Mouse (Mus musculus) spleen, postnatal 36 days (tissue): ENCODE data around the gene Vmn1r219.
"Not testable (repeated sequence)": the region's sequence is repeated elsewhere in the genome, so short reads cannot be mapped to it uniquely, and the experiment has no call there.

Source experiments
- DNase-seq, 2 experiments: peaks; one replicate each; pipeline ENCODE4 v3.0.0; 2022; ENCODE audit warnings: low spot score in 2 of 2, mixed read lengths in 1 of 2

Vmn1r219 gene

GRCm38 (mm10) chr13:23159012-23159411, at the start of gene Vmn1r219:
TSS of gene Vmn1r219 (plus strand) at chr13:23159312.
- no peak for DNase-seq

GRCm38 (mm10) chr13:23118126-23118525, 41.0 kb upstream of the Vmn1r219 start, which contains the start of gene Vmn1r217:
TSS of gene Vmn1r217 (minus strand) at chr13:23118226.
- not testable (repeated sequence) for DNase-seq

DNA sequence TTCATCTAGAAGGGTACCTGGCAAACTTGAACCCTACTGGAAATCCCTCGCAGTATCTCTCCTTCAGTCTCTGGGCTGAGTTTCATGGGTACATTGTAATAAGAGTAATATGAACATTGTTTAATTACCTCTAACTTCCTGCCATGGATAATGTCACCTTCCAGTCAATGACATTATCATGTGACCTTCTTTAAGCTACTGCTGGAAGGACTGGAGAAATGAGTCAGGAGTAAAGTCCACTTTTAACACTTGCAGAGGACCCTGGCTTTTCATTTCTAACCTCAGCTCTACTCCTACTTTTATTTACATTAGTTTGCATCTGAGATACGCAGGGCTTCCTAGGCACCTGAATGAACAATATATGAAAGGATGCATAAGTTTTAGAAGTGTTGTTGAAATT, 38.5 kb upstream of the Vmn1r219 start:
- DNase-seq, result no peak

DNA sequence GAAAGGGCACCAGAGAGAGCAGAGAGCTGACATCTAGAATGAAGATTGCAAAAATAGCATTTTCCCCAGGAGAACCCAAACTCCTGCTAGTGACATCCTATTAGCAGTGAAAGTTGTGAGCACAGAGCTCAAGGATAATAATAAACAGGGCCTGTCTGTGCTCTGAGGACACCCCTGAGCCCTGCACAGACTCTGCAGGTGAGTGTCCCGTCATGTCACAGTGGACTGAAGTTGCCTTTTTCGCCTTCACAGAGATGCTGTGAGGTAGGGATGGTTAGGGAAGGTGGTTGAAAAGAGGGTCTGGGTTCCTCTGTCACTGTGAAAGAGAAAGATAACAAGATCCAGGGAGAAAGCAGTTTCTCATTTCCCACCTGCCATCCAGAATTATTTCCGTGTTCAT, 26.0 kb upstream of the Vmn1r219 start, which contains the start of gene Vmn1r218:
Gene Vmn1r218, plus strand, starts transcription at position 57 of the 400 bp plus-strand sequence.
- DNase-seq, result no peak

DNA sequence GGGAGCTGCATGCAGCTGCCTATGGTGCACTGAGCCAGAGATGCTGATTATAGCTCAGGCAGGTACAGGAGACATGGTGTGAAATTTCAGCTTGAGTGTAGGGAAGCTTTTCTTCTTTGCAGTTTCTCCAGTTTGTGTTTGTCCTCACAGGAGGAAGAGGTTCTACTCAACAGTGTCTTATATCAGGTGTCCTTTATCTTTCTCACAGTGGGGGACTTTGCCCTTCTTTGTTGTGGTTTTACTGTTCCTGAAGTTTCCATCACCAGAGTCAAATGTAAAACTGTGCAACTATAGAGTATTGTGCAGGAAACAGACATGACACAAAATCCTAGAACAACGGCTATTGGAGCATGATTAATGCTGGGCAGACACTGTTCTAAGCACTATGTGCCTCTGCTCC, 25.6 kb upstream of the Vmn1r219 start:
- no peak for DNase-seq

DNA sequence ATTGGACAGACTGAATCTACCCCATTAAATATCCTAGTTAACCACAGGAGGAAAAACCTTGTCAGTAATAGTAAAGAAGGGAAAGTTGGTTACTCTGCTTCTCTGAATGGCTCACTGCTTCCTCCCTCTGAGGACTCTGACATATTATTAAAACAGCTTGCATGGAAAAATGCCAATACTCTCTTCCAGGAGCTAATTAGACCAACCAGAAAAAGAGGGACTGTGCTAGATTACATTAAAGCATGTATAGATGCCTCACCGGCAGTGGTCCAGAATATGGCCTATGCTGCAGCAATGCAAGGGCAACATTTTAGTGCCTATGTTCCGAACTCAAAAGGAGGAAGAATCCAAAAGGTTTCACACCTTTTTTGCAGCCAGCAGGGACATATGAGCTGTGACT, 20.2 kb upstream of the Vmn1r219 start:
- DNase-seq, result no peak

DNA sequence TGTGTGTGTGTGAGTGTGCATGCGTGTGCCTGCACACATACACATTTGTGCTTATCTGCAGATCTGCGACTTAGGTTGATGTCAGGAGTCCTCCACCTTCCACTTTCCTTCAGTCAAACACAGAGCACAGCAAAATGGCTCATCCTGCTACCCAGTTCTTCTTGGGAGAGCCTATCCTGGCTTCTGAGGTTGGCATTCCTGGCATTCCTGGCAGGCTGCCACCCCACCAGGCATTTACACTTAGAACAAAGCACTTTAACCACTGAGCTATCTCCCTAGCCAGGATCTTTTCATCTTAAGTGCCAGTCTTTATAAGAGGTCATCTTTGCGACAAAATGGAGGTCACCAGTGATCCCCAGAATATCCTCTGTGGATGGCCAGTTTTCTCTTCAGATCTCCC, 1.3 kb upstream of the Vmn1r219 start:
- DNase-seq, result no peak

- not testable (repeated sequence) for DNase-seq
These were observed 7.4 kb downstream of the Vmn1r219 start for GRCm38 (mm10) chr13:23166471-23166870.

DNA sequence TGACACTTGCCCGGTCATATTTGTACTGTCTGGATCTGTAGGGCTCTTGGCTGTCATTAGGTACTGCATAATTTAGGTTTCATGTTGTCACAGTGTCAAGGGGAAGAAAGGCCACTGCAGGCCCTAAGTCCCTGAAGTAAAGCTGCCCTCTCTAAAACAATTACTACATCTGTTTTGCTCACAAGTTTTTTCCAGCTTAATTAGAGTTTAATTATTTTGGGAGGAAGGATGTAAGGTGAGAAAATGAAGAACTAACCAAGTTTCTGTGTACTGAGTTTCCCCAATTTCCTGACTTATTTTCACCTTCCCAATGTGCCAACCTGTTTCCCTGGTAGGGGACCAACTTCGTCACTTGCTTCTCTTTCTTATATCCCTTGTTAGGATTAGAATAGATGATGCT, 28.8 kb downstream of the Vmn1r219 start, which contains the start of gene Vmn1r220:
Gene Vmn1r220, minus strand, starts transcription at position 101 of the 400 bp plus-strand sequence.
- DNase-seq, result no peak

- not testable (repeated sequence) for DNase-seq
These were observed 44.8 kb downstream of the Vmn1r219 start for GRCm38 (mm10) chr13:23203885-23204284.

DNA sequence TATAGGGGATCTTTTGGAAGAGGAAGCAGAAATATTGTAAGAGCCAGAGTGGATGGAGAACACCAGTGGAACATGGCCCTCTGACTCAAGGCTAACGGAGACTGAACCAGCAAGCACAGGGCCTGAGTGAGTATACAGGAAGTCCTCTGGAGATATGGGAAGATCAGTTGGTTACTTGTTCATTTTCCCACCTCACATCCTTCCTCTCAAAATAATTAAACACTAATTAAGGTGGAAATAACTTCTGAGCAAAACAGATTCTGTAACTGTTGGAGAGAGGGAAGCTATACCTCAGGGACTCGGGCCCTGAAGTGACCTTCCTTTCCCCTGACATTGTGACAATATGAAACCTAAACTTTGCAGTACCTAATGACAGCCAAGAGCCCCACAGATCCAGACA, 54.7 kb downstream of the Vmn1r219 start, which contains the start of gene Vmn1r221:
Gene Vmn1r221, plus strand, starts transcription at position 301 of the 400 bp plus-strand sequence.
- not testable (repeated sequence) for DNase-seq
